Mouse (Mus musculus) kidney, postnatal 0 days (tissue): ENCODE results near the gene Macf1. TPM values are rescaled to one million over a fixed set of nuclear protein-coding genes. Genes with fewer than 3 reads are reported as not detected.

ENCODE experiments used
- ATAC-seq: fragments of 200-750 bp; cut with Nextera tagmentation; replicated peaks from 2 replicates; pipeline ENCODE4 v1.8.0; 2017; ENCODE audit warnings: low read depth, moderate number of reproducible peaks, moderate TSS enrichment, moderate library complexity; ENCODE audit not compliant: low FRiP score
- DNase-seq: peaks from one replicate; pipeline ENCODE4 v3.0.0-alpha.2; 2016; ENCODE audit warnings: low spot score
- H3K27ac ChIP-seq: fragments of 300-500 bp; sonication (generic); 2 replicates; pipeline ENCODE4 v1.5.1; 2014; ENCODE audit warnings: mild to moderate bottlenecking
- H3K27me3 ChIP-seq: fragments of 300-500 bp; sonication (generic); 2 replicates; pipeline ENCODE4 v1.6.1; 2014; ENCODE audit warnings: low read length, mixed read lengths; ENCODE audit not compliant: insufficient read depth
- H3K36me3 ChIP-seq: fragments of 300-500 bp; sonication (generic); 2 replicates; pipeline ENCODE4 v1.6.1; 2014; ENCODE audit warnings: low read length, mixed read lengths; ENCODE audit not compliant: insufficient read depth
- H3K4me1 ChIP-seq: fragments of 300-500 bp; sonication (generic); replicated peaks from 2 replicates; pipeline ENCODE4 v1.6.1; 2014; ENCODE audit warnings: antibody characterized with exemption, low read length, mixed read lengths; ENCODE audit not compliant: insufficient read depth
- H3K4me2 ChIP-seq: fragments of 300-500 bp; sonication (generic); 2 replicates; pipeline ENCODE4 v1.6.1; 2014; ENCODE audit warnings: mild to moderate bottlenecking, low read length, moderate library complexity, mixed read lengths
- H3K4me3 ChIP-seq: fragments of 300-500 bp; sonication (generic); replicated peaks from 2 replicates; pipeline ENCODE4 v1.5.1; 2014; ENCODE audit warnings: low read depth, low read length
- H3K9ac ChIP-seq: fragments of 300-500 bp; sonication (generic); 2 replicates; pipeline ENCODE4 v1.6.1; 2014; ENCODE audit warnings: low read depth, low read length
- H3K9me3 ChIP-seq: fragments of 300-500 bp; sonication (generic); replicated peaks from 2 replicates; pipeline ENCODE4 v1.6.1; 2016; ENCODE audit warnings: low read length, inconsistent platforms, mixed read lengths
- CTCF ChIP-seq: IDR thresholded peaks from 2 replicates; pipeline ENCODE4 v1.5.1; 2016; ENCODE audit warnings: antibody characterized with exemption, low read depth, mild to moderate bottlenecking, moderate library complexity
- WGBS: fragments of 180-500 bp; shearing (Covaris S2); extraction: QIAGEN DNeasy Blood & Tissue Kit; methylation state at CpG from one replicate; pipeline ENCODE4 v1.1.7; 2014; 5-methylcytosine and 5-hydroxymethylcytosine counted together
- polyA plus RNA-seq: library from polyadenylated mRNA; unstranded; fragments of >200 nt; fragmentation: Nextera tagmentation; extraction: Ambion mirVana; gene quantifications from 2 replicates; pipeline ENCODE4 v1.2.1, GENCODE M21; 2015

The Macf1 gene
- polyA plus RNA-seq, 1 experiment from 2014 or later, result 33.8 TPM

DNA sequence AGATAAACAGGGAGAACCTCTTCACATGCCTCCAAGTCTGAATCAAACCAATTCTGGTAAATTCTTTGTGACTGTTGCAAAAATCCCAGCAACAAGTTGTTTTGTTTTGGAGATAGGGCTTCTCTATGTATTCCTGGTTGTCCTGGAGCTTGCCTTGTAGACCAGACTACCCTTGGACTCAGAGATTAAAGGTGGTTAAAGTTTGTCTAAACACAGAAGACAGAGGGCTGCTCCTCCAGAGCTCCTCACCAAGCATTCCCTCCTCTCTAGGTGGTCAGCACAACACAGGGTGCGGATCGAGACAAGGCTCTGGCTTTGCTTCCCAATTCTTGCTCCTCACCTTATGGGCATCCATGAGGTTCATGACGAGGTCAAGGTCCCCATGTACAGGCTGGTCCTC is 308.1 kb downstream of the Macf1 start:
- DNase-seq (no peak), ATAC-seq (no peak)
- 97% methylated on average over 3 of the region's 3 CpGs for WGBS
- TF ChIP-seq CTCF, result no peak
- Histone ChIP-seq H3K4me3 (no peak overlapping the region), H3K4me1 (no peaks in the 10 kb centered on the region), H3K9ac (no peak overlapping the region), H3K27ac (no peak overlapping the region), H3K4me2 (no peak overlapping the region), H3K27me3 (no peaks in the 10 kb centered on the region), H3K9me3 (no peaks in the 10 kb centered on the region), H3K36me3 (peaks cover 76% of the 10 kb centered on the region)

DNA sequence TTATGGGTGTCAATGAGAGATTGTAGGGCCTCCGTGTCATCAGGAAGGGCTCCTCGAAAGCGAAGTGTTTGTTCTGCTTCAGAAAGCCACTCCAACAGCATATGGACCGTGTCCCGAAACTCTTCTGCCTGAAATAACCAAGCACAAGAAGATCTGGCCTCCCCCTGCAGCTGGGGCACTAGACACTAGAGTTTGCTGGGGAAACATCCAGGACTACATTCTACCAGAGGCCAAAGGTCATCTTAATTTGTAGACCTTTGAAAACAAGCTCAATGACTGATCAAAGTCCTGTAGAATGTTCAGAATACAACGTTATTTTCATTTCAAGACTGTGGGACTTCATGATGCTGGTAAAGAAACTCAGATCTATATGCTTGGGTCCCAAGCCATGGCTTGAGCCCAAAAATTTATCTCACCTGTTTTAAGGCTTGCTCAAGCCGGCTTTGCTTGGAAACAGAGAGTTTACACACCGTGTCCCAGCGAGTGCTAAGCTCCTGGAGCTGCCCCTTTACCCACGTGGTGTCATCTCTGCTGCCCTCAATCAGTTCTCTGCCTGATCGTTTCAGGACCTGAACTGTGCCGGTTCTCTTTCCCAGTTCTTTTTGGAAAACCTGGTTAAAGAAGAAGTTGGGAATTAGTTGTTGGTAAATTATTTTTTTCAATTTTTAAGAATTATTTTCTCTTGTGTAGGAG is 309.7 kb downstream of the Macf1 start:
- no peak for ATAC-seq
- Histone ChIP-seq H3K9ac (no peak overlapping the region), H3K4me3 (no peak overlapping the region), H3K36me3 (peaks cover 79% of the 10 kb centered on the region), H3K9me3 (no peaks in the 10 kb centered on the region), H3K4me1 (no peaks in the 10 kb centered on the region), H3K4me2 (no peak overlapping the region), H3K27me3 (no peaks in the 10 kb centered on the region), H3K27ac (no peak overlapping the region)
- DNase-seq, result no peak
- TF ChIP-seq CTCF, result no peak
- WGBS, result 91% methylated on average over 12 of the region's 12 CpGs

DNA sequence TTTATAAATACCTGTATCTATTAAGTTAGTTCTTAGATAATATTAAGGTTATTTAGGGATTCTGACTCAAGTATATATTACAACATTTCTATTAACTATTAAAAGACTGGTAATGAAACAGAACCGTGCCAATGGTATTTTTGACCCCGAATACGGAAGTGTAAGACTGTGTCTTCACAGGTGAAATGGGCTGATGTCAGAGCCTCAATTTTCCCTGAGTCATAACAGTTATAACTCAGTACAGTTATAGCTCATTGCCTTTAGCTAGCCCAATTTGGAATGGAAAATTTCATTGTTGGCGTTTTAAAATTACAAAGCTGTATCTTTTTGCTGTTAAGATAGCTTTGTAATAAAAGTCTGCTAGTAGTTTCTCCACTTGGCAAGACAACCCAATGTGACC is 320.6 kb downstream of the Macf1 start:
- 94% methylated on average over 4 of the region's 4 CpGs for WGBS
- no peak for TF ChIP-seq CTCF

DNA sequence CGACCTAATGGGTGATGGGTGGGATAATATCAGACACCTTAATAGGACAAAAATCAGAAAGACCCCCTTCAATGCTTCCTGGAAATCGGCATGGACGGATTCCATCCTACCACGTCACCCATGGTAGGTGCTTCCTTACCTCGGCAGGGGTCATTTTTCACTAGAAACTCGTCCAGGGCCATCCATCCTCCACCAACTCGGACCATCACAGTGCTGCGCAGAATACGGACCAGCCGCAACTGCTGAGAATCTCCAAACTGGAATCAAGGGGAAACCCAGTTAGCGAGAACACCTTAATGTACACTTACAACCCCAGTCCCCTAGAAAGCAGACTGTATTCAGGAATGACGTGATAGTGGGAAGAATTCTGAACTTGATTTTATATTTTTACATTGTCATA is 323.4 kb downstream of the Macf1 start:
- Histone ChIP-seq H3K4me2 (no peak overlapping the region), H3K9me3 (no peaks in the 10 kb centered on the region), H3K27me3 (no peaks in the 10 kb centered on the region), H3K4me1 (no peaks in the 10 kb centered on the region), H3K4me3 (no peak overlapping the region), H3K9ac (no peak overlapping the region), H3K36me3 (peaks cover 56% of the 10 kb centered on the region), H3K27ac (no peak overlapping the region)
- 94% methylated on average over 12 of the region's 12 CpGs for whole genome bisulfite sequencing
- DNase-seq (no peak), ATAC-seq (no peak)
- TF ChIP-seq CTCF, result no peak

More for the DNA sequence above, 320.6 kb downstream of the Macf1 start:
- Histone ChIP-seq H3K4me3 (no peak overlapping the region), H3K9ac (no peak overlapping the region), H3K27ac (no peak overlapping the region), H3K27me3 (no peaks in the 10 kb centered on the region), H3K4me1 (no peaks in the 10 kb centered on the region), H3K4me2 (no peak overlapping the region), H3K36me3 (peaks cover 65% of the 10 kb centered on the region), H3K9me3 (no peaks in the 10 kb centered on the region)
- no peak for ATAC-seq
- DNase-seq, result no peak

DNA sequence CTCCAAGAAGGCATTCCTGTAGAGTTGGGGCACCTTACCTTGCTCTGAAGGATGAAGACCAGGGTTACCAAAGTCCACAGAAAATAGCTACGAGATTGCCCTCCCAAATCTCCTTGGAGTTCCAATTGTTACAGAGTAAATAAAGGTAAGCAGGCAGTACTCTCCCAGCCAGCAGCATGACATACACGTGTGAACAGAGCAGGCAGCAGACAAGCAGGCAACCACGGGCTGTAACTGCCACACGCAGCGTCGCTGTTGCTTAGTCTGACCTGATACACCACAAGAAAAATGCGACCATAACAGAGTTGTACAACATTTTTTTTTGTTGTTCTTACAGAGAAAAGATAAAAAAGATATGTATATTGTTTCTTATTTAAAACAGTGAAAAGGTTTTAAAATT is 325.5 kb downstream of the Macf1 start:
- Histone ChIP-seq H3K4me3 (no peak overlapping the region), H3K4me1 (no peaks in the 10 kb centered on the region), H3K27me3 (no peaks in the 10 kb centered on the region), H3K36me3 (peaks cover 59% of the 10 kb centered on the region), H3K9me3 (no peaks in the 10 kb centered on the region), H3K4me2 (no peak overlapping the region), H3K27ac (no peak overlapping the region), H3K9ac (no peak overlapping the region)
- ATAC-seq (no peak), DNase-seq (no peak)
- no peak for TF ChIP-seq CTCF
- WGBS, result 96% methylated on average over 7 of the region's 7 CpGs

DNA sequence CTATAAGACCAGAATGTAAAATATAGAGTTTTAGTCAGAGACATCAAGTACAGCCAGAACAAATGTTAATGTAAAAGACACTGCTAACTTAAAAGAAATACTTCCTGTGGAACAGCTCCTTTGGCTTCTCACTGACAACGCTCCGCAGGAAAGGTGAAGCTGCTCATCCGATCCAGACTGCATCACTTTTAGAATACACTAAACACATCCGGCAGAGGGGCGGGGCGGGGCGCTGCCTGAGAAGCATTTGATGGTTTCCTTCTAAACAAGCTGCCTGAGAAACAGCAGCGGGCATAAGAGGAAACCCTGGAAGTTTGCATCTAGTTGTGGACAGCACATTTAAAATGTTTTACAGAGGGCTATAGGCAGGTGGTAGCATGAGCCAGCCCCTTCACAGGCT is 328.2 kb downstream of the Macf1 start:
- Histone ChIP-seq H3K27me3 (no peaks in the 10 kb centered on the region), H3K4me1 (no peaks in the 10 kb centered on the region), H3K4me3 (no peak overlapping the region), H3K4me2 (no peak overlapping the region), H3K36me3 (peaks cover 58% of the 10 kb centered on the region), H3K9me3 (no peaks in the 10 kb centered on the region), H3K27ac (no peak overlapping the region), H3K9ac (no peak overlapping the region)
- TF ChIP-seq CTCF, result no peak
- DNase-seq, result no peak
- ATAC-seq, result no peak
- 87% methylated on average over 8 of the region's 8 CpGs for whole genome bisulfite sequencing

DNA sequence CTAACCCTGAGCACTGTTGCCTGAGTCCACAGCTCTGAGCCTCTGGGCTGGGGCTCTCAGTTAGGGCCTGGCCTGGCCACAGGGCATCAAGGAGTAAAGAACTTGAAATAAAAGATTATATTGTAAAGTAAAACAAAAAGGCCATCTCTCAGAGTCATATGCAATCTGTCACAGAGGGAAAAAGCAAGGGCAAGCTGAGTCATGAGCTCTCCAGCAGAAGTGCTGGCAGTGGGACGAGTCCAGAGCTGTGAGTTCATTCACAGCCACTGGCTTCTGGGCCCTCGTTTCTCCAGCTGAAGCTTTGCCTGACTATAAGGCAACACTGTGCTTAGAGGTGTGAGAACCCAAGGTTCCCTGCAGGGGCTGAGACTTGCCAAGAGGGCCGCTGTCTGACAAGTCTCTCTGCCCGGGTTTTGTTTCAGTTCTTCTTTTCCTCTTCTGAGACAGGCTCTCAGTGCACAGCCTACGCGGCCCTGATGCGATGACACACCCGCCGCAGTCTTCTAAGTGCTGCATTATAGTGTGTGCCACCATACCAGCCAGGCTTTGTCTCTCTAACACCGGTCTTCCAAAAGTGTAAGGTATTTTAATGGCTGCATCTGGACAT is 330.8 kb downstream of the Macf1 start:
- peaks cover 53% of the 10 kb centered on the region for H3K36me3 ChIP-seq
- no peak overlapping the region for H3K4me2 ChIP-seq
- 92% methylated on average over 10 of the region's 10 CpGs for WGBS
- no peaks in the 10 kb centered on the region for H3K9me3 ChIP-seq
- H3K4me3 ChIP-seq, result no peak overlapping the region
- no peak for ATAC-seq
- no peak overlapping the region for H3K9ac ChIP-seq
- H3K4me1 ChIP-seq, result no peaks in the 10 kb centered on the region
- DNase-seq, result no peak
- no peak overlapping the region for H3K27ac ChIP-seq
- TF ChIP-seq CTCF, result no peak
- H3K27me3 ChIP-seq, result no peaks in the 10 kb centered on the region
